Mouse (Mus musculus) spleen, postnatal 36 days (tissue): Measurements from ENCODE around the gene Sf1.

Source experiments
- DNase-seq, 2 experiments: peaks; one replicate each; pipeline ENCODE4 v3.0.0; 2022; ENCODE audit warnings: low spot score in 2 of 2, mixed read lengths in 1 of 2

Gene Sf1

GRCm38 (mm10) chr19:6398447-6399284, 35.2 kb downstream of the Sf1 start:
- DNase-seq: peak; percentile 90 to 91

- peak; percentile 95 to 97 for DNase-seq
Measured at GRCm38 (mm10) chr19:6399285-6400095, 36.0 kb downstream of the Sf1 start, which contains the start of gene Rasgrp2. Rasgrp2 (plus strand) TSS chr19:6399340.

- peak in 1 of 2 experiments; percentile 58 for DNase-seq
Measured at GRCm38 (mm10) chr19:6400096-6401086, 36.9 kb downstream of the Sf1 start.

- DNase-seq: peak; percentile 81 to 83
Measured at GRCm38 (mm10) chr19:6401131-6401815, 37.8 kb downstream of the Sf1 start.

GRCm38 (mm10) chr19:6401951-6402350, 38.5 kb downstream of the Sf1 start:
- peak in 1 of 2 experiments; percentile 45 for DNase-seq

- no peak for DNase-seq
Measured at GRCm38 (mm10) chr19:6403869-6404268, 40.4 kb downstream of the Sf1 start.

- no peak for DNase-seq
Measured at GRCm38 (mm10) chr19:6405433-6405832, 41.9 kb downstream of the Sf1 start.

- DNase-seq: no peak
Measured at GRCm38 (mm10) chr19:6407109-6407508, 43.6 kb downstream of the Sf1 start.

- no peak for DNase-seq
Measured at GRCm38 (mm10) chr19:6407816-6408510, 44.5 kb downstream of the Sf1 start.

- DNase-seq: no peak
Measured at GRCm38 (mm10) chr19:6408749-6409148, 45.3 kb downstream of the Sf1 start.

- no peak for DNase-seq
Measured at GRCm38 (mm10) chr19:6409176-6409575, 45.7 kb downstream of the Sf1 start.

- peak in 1 of 2 experiments; percentile 40 for DNase-seq
Measured at GRCm38 (mm10) chr19:6409936-6410335, 46.4 kb downstream of the Sf1 start.

GRCm38 (mm10) chr19:6412798-6413197, 49.3 kb downstream of the Sf1 start:
- DNase-seq: no peak

- DNase-seq: no peak
Measured at GRCm38 (mm10) chr19:6415454-6415853, 52.0 kb downstream of the Sf1 start.

GRCm38 (mm10) chr19:6416124-6416770, 52.8 kb downstream of the Sf1 start:
- no peak for DNase-seq

GRCm38 (mm10) chr19:6416894-6417761, 53.6 kb downstream of the Sf1 start:
- no peak for DNase-seq

GRCm38 (mm10) chr19:6418233-6418879, 54.9 kb downstream of the Sf1 start, which contains the start of gene Nrxn2:
Nrxn2 (plus strand) TSS chr19:6418731.
- DNase-seq: peak; percentile 73 to 76
